Mouse (Mus musculus) urinary bladder, adult 18-20 months (tissue): ENCODE measurements around the gene Krt81.

ENCODE experiments used
- DNase-seq, 2 experiments: peaks; one replicate each; pipeline ENCODE4 v3.0.0; 2022; ENCODE audit warnings: low spot score in 2 of 2, mixed read lengths in 2 of 2

The Krt81 gene

DNA sequence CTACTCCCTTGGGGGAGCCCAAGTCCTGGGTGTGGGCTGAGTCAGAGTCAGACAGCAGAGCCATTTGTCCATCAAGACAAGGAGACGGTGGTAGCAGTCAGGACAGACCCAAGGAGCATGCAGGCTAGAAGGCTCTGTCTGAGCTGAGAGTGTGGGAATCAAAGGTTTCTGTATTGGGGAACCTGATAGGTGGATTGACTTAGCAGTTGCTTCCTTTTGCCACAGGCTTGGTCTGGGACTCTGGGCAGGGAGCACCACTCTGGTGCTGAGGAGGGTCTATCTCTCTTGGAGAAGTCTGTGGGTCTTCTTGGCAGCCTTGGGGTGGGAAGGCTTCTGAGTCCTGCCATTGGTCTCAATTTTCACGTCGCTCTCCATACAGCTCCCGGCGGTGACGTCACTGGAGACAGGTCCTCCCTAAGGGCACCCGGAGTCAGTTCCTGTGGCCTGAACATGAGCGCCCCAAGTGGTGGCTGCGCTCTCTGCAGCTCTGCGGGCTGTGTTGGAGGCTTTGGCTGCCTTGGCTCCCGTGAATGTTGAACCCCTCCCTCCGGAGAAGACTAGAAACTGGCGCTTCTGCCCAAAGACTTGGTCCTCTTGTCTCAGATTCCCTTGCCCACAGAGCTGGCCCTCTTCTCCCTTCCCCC, 10.3 kb downstream of the Krt81 start:
- peak; percentile 59 to 71 for DNase-seq

DNA sequence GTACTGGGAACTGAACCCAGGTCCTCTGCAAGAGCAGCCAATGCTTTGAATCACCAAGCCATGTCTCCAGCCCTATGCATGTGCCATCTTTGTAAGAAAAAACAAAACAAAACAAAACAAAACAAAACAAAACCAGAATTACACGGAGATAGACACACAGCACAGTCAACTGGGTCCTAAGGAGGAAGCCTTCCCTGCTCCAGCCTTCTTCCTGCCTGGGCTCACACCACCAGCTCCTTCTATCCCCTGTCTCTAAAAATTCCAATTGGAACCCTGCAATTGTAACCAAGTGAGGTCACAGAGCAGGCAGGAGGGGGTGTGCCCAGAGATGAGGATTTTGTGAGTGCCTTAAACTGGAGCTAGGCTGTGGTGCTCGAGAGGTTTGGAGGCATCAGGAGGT, 16.1 kb downstream of the Krt81 start, which contains the start of gene Krt88:
TSS of gene Krt88 (plus strand) at position 301 of the 400 bp plus-strand sequence.
- no peak for DNase-seq

DNA sequence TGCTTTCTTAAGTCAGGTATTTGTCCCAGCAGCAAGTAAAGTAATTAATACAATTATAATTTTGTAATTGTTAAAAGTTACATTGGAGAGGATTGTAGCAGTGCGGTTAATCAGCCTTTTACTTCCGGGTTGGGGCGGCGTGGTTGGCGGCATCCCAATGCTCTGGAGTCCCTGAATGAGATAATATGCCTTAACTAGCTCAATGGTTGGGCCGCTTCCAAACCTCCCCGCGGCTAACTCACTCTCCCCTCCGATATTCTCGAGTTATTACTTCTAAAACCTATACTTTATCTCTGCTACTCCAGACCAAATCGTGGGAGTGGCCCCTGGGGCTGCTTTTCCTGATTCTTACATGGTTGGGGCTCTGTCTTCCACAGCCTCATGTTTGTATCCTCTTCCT, 17.0 kb downstream of the Krt81 start:
- DNase-seq: no peak

DNA sequence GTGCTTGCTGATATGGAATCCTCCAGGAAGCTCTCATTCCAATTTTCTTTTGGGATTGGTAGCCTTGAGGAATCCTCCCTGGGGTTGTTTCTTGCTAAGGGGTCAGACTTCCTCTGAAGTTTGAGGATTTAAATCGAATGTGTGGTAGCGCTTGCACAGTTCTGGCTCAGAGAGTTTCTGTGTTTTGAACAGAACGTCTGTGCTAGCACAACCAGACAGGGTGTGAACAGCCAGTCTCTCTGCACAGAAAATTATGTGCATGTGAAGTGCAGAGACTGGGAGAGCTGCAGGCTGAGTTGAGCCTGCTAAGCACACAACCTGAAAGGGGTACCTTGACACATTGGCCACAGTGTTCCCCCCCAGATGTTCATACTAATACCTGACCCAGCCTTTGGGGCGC, 22.7 kb downstream of the Krt81 start:
- no peak for DNase-seq

DNA sequence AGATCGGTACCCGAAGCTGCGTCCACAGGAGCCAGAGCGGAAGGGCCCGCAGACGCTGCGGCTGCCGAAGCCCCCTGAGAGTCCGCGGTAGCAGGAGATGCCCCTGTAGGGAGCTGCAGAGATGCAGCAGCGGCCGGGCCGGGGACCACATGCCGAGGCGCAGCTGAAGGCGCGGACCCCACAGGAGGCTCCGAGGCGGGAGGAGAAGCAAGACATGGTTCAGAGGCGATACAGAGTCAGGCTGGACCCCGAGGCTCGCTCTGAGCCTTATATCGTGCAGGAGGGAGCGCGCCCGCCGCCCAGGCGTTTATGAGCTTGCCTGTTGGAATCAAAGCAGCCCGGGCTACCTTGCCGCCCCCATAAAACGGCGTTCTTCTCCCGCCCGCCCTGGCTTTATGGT, 25.0 kb downstream of the Krt81 start, which contains the start of gene Krt87:
TSS of gene Krt87 (minus strand) at position 250 of the 400 bp plus-strand sequence.
- no peak for DNase-seq

DNA sequence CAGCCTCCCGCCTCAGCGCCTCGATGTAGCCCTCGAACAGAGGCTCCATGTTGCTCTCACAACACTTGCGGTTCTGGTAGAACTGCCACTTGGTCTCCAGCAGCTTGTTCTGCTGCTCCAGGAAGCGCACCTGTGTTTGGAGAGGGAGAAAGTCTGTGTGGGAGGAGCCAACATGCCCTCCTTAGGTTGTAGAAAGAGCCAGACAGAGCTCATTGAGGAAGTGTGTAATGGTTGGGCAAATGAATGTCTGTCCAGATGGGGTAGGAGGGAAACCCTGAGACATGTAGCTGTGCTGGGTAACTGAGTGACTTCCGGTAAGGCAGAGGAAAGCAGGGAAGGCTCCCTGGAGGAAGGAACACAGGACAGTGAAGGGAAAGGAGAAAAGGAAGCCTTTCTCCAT, 26.9 kb downstream of the Krt81 start:
- DNase-seq: no peak

DNA sequence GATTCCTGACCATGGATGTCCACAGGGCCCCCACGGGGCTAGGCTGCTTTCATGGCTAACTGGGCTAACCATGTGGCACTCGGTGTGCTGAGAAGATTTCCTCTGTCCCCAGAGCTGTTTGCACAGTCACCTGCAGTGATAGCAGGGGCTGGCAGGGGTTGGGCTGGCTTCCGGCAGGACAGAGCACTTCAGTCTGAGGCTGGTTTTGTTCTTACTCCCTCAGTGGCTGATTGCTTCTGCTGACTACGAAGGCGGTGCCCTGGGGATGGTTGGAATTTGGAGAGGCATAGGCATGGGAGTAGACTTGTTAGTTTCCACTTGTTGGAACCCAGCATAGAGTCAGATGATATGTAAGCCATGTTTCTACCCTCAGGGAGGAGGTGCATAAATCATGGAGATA, 38.6 kb downstream of the Krt81 start:
- DNase-seq: no peak

DNA sequence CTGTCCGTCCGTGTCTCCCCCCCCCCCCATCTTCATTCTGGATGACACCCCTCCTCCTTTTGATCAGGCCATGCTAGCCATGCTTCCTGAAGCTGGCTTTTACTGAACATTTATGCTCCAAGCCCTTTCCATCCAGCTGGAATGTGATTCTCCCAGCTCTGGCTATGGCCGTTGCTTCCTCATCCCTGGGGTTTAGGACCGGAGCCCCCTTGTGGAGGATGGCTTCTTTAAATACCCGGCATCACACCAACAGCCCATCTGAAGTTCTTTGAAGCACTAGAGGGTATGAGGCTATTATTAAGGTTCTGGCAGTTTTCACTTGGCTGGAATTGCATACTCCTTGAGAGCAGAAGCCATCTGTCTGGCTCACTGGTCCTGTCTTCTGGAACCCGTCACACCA, 42.6 kb downstream of the Krt81 start:
- no peak for DNase-seq

DNA sequence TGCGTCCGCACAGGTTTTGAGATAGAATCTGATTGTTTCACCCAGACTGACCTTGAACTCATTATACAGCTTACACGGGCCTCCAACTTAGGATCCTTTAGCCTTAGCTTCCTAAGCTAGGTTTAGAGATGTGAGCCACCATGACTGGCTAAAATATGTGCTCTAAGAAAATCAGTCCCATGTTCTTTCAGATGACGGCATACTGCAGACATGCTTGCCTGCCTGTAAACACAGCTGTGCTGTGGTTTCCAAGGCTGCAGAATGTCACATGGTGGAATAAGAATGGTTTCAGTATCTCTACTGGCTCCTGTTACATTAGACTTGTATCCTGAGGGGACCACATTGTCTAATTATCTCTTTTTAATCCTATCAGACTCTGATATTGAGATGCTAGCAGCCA, 44.6 kb downstream of the Krt81 start:
- DNase-seq: no peak

DNA sequence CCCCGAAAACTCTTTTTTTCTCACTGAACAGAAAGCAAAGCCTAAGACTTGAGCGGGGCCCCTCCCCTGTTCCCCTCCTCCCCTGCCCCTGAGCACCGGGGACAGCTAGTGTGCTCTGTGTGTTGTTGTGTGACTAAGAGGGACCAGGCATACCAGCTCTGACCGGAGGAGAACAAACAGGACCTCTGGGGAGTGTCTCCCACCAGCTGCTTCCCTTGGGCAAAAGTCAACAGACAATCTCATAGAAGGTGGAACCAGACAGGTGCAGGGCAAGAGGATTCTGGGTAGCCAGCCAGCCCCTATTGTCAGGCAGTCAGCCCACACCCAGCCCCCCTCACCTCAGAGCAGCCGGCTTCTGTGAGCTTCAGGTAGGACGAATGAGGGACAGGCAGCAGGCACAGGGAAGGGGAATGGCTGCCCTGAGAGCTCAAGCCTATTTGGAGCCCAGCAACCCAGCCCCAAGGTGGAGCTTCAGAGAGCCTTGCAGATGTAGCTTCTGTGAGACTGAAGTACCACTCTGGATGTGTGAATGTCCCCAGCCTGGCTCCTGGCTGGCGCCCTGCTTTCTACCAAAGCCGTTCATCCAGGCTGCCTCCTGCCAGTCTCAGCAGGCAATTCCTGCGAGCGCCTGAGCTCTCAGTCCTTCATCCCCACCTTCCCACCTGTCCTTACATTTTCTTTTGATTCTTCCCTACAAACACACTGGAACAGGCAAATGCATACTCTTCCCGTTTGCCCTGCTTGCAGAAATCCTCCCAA, 48.6 kb downstream of the Krt81 start:
- DNase-seq: no peak

DNA sequence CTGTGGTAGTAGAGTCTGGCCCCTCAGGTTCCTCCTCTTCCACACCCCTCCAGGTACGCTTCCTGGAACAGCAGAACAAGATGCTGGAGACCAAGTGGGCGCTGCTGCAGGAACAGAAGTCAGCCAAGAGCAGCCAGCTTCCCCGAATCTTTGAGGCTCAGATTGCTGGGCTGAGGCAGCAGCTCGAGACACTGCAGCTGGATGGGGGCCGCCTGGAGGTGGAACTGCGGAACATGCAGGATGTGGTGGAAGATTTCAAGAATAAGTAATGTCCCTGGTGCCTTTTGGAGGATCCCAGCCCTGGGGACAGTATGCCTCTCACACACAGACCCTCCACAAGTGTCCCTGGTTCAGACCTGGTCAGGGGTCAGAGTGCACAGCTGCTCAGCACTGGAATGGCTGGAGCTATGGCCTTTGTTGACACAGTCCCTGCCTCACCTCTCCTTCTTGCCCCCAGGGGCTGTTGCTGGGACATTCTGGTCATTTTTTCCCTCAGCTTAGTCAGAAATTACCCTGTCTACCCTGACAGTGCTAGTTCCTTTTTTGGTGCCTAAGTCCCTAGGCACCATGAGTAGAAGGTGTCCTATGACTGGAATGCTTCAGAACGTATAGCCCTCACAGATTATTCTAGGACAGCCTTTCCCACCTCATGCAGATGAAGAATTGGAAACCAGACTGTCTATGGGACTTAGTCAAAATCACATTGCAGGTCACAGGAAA, 49.5 kb downstream of the Krt81 start:
- DNase-seq: no peak

DNA sequence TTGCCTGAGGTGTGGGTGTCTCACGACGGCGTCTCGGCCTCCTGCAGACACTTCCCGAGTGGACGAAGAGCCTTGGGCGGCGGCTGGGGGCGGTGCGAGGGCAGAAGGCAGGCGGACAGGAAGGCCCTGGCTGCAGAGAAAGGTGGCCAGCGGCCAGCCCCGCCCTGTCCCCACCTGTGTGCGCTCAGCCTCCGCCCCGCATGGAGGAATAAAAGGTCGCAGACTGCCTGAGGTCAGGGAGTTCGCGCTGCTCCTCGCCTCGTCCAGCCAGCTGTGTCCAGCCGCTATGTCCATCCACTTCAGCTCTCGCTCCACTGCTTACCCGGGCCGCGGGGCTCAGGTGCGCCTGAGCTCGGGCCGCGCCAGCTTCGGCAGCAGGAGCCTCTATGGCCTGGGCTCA, 51.4 kb downstream of the Krt81 start:
- peak; percentile 85 to 87 for DNase-seq

DNA sequence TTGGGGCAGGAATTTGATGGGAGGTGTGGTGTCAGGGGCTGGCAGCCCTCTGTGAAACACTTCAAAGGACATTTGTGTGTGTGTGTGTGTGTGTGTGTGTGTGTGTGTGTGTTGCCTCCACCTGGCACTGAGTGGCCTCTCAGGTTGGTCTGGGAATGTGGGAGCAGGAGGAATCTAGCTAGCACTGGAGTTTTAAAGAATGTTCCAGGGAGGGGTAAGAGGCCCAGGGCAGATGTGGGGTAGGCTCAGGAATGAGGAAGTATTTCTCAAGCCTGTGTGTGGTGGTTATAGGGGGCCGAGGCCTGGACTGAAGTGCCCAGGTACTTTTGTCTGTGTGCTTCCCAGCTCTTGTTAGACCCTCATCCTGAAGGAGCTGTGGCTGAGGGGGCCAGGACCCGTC, 52.8 kb downstream of the Krt81 start, which contains the start of gene Krt7:
TSS of gene Krt7 (plus strand) at position 269 of the 400 bp plus-strand sequence.
- DNase-seq: no peak
